8 mouse cellular contexts compared by ENCODE assay signal in genomic region chr16:38482780-38483562, GRCm38 (mm10). TPM values are rescaled to one million over a fixed set of nuclear protein-coding genes. Genes with fewer than 3 reads are reported as not detected.
DNase-seq lines count a peak whose midpoint lies in the region; ATAC-seq and TF ChIP-seq lines count a peak whose summit lies in the region.

No protein-coding gene starts in this region.

- TF ChIP-seq EP300 in CH12.LX (IDR thresholded peaks at IDR 0.05; ENCODE audit: low read length): no peak

- H3K4me2 ChIP-seq in CH12.LX (ENCODE audit: insufficient read depth, low read depth, poor library complexity, severe bottlenecking): no peak overlapping the region
- H3K4me2 ChIP-seq in heart, embryonic 12.5 days: peak overlapping the region; percentile 84
- peak overlapping the region; percentile 58 for H3K4me2 ChIP-seq in kidney, postnatal 0 days (ENCODE audit: low read length)

- no peaks in the 10 kb centered on the region for H3K9me3 ChIP-seq in CH12.LX (replicated peaks; ENCODE audit: low read length)
- no peaks in the 10 kb centered on the region for H3K9me3 ChIP-seq in heart, embryonic 12.5 days (replicated peaks)
- H3K9me3 ChIP-seq in kidney, postnatal 0 days (replicated peaks; ENCODE audit: low read length): no peaks in the 10 kb centered on the region

- peak; percentile 69 for TF ChIP-seq RAD21 in CH12.LX (IDR thresholded peaks at IDR 0.05; ENCODE audit: low read depth, low read length)

- DNase-seq in 3T3-L1 (ENCODE audit: low read depth, low spot score) (peak; percentile 60), CH12.LX (ENCODE audit: extremely low read depth) (peak; percentile 59)
- DNase-seq in embryo, embryonic 10 days (ENCODE audit: low spot score): peak; percentile 65
- DNase-seq in kidney, postnatal 0 days (ENCODE audit: low spot score): peak; percentile 69
- peak; percentile 21 for DNase-seq in lung, postnatal 25 days (ENCODE audit: low spot score)

- peak in 1 of 2 experiments; percentile 65; a peak in 2 of 4 replicates for TF ChIP-seq CTCF in CH12.LX (conservative IDR thresholded peaks at IDR 0.05 in 1 of 2, IDR thresholded peaks at IDR 0.05 in 1 of 2; ENCODE audit: low read depth in 2 of 2, low read length in 2 of 2)
- TF ChIP-seq CTCF in kidney, postnatal 0 days (IDR thresholded peaks at IDR 0.05; ENCODE audit: low read depth): peak; percentile 74
- TF ChIP-seq CTCF in small intestine, adult 2 months (IDR thresholded peaks at IDR 0.05; ENCODE audit: extremely low read depth, insufficient read length, insufficient replicate concordance, low read depth, low read length): peak; percentile 37; the same call in 1 of the 2 replicates

- H3K4me1 ChIP-seq in CH12.LX (ENCODE audit: control insufficient read depth in 1 of 2, insufficient read depth in 2 of 2): peaks cover 0 to 28% of the 10 kb centered on the region in 2 experiments; a peak in 3 of 4 replicates
- peaks cover 10% of the 10 kb centered on the region for H3K4me1 ChIP-seq in heart, embryonic 12.5 days (replicated peaks)
- H3K4me1 ChIP-seq in kidney, postnatal 0 days (replicated peaks; ENCODE audit: insufficient read depth, low read length): 0 out of 2 replicates have a peak, but pooled peaks cover 2% of the 10 kb centered on the region
- peaks cover 5% of the 10 kb centered on the region; the same call in 1 of the 2 replicates for H3K4me1 ChIP-seq in small intestine, adult 2 months (ENCODE audit: control insufficient read depth, insufficient read depth, insufficient read length, low read length)

- ATAC-seq in heart, embryonic 12.5 days (ENCODE audit: insufficient number of reproducible peaks, low FRiP score): no peak
- 0 out of 2 replicates have a peak, but pooled peaks have one; percentile 25 for ATAC-seq in kidney, postnatal 0 days (replicated peaks; ENCODE audit: low FRiP score, low read depth)
- ATAC-seq in megakaryocyte progenitor cell, adult 5-6 weeks (replicated peaks; ENCODE audit: poor library complexity): no peak

- H3K9ac ChIP-seq in CH12.LX (ENCODE audit: insufficient read depth, low read depth): no peak overlapping the region
- peak overlapping the region; percentile 37; the same call in 1 of the 2 replicates for H3K9ac ChIP-seq in heart, embryonic 12.5 days
- H3K9ac ChIP-seq in kidney, postnatal 0 days (ENCODE audit: low read depth, low read length): no peak overlapping the region

- no peaks in the 10 kb centered on the region for H3K27me3 ChIP-seq in CH12.LX (replicated peaks)
- H3K27me3 ChIP-seq in heart, embryonic 12.5 days (replicated peaks): peaks cover 9% of the 10 kb centered on the region; the same call in 1 of the 2 replicates
- no peaks in the 10 kb centered on the region; the same call in 1 of the 2 replicates for H3K27me3 ChIP-seq in kidney, postnatal 0 days (ENCODE audit: insufficient read depth, low read length)
- no peaks in the 10 kb centered on the region for H3K27me3 ChIP-seq in small intestine, adult 2 months (ENCODE audit: control insufficient read depth, insufficient read depth, low read length)

- no peak for TF ChIP-seq POLR2A in CH12.LX (IDR thresholded peaks at IDR 0.05; ENCODE audit: low read depth, low read length)
- TF ChIP-seq POLR2A in small intestine, adult 2 months (IDR thresholded peaks at IDR 0.05; ENCODE audit: low read depth, low read length): no peak

- dilution Hi-C loops in CH12.LX (cut with MboI; ENCODE audit: extremely low pct_ligation_motif_present, extremely low pct_unique_long_range_greater_than_20kb, low sequenced_read_pairs): no loop called here

- H3K36me3 ChIP-seq in CH12.LX (replicated peaks in 1 of 2; ENCODE audit: control insufficient read depth in 1 of 2, insufficient read depth in 1 of 2, low read length in 1 of 2): peaks cover 81 to 95% of the 10 kb centered on the region in 2 experiments
- H3K36me3 ChIP-seq in heart, embryonic 12.5 days: no peaks in the 10 kb centered on the region
- no peaks in the 10 kb centered on the region for H3K36me3 ChIP-seq in kidney, postnatal 0 days (ENCODE audit: insufficient read depth, low read length)
- no peaks in the 10 kb centered on the region for H3K36me3 ChIP-seq in small intestine, adult 2 months (ENCODE audit: control insufficient read depth, insufficient read depth, low read length)

- in situ Hi-C loops in CH12.LX (cut with MboI; ENCODE audit: low pct_ligation_motif_present, low pct_unique_long_range_greater_than_20kb, low sequenced_read_pairs): no loop called here

- no peak overlapping the region for H3K4me3 ChIP-seq in CH12.LX (replicated peaks in 1 of 3; ENCODE audit: low read depth in 2 of 3, low read length in 2 of 3, poor library complexity in 1 of 3)
- H3K4me3 ChIP-seq in heart, embryonic 12.5 days: peak overlapping the region; percentile 48
- peak overlapping the region; percentile 28 for H3K4me3 ChIP-seq in kidney, postnatal 0 days (replicated peaks; ENCODE audit: low read depth, low read length)
- peak overlapping the region; percentile 61 for H3K4me3 ChIP-seq in small intestine, adult 2 months (ENCODE audit: low read depth, low read length)

- WGBS in heart, embryonic 12.5 days: 15% methylated on average over 32 of the region's 32 CpGs
- WGBS in kidney, postnatal 0 days: 18% methylated on average over 32 of the region's 32 CpGs
- 10% methylated on average over 32 of the region's 32 CpGs for WGBS in small intestine, adult 2 months

- peaks cover 38% of the 10 kb centered on the region for H3K79me2 ChIP-seq in CH12.LX (replicated peaks; ENCODE audit: control insufficient read depth, extremely low read depth, insufficient read depth, poor library complexity, severe bottlenecking)

- H3K27ac ChIP-seq in CH12.LX (ENCODE audit: insufficient read depth, low read depth): no peak overlapping the region
- H3K27ac ChIP-seq in heart, embryonic 12.5 days (ENCODE audit: poor library complexity, severe bottlenecking): no peak overlapping the region
- H3K27ac ChIP-seq in kidney, postnatal 0 days: no peak overlapping the region
- no peak overlapping the region for H3K27ac ChIP-seq in small intestine, adult 2 months (ENCODE audit: insufficient read depth, low read depth, low read length)

TF ChIP-seq in CH12.LX, 34 proteins besides CTCF, POLR2A, EP300 and RAD21 (continues in another document):
- TF ChIP-seq GABPA (IDR thresholded peaks at IDR 0.05; ENCODE audit: insufficient replicate concordance, low read depth, low read length) (no peak), USF2 (conservative IDR thresholded peaks at IDR 0.05; ENCODE audit: low read depth, low read length) (no peak), TBP (conservative IDR thresholded peaks at IDR 0.05; ENCODE audit: low read depth, low read length) (no peak), RCOR1 (conservative IDR thresholded peaks at IDR 0.05; ENCODE audit: low read depth, low read length) (0 out of 2 replicates have a peak, but pooled peaks have one; percentile 32), IRF4 (IDR thresholded peaks at IDR 0.05; ENCODE audit: low read depth, low read length) (no peak), JUND (conservative IDR thresholded peaks at IDR 0.05; ENCODE audit: low read depth, low read length) (no peak), PAX5 (IDR thresholded peaks at IDR 0.05; ENCODE audit: low read length) (no peak), MYC (IDR thresholded peaks at IDR 0.05; ENCODE audit: low read depth, low read length) (peak; percentile 91), BHLHE40 (IDR thresholded peaks at IDR 0.05; ENCODE audit: low read depth, low read length) (no peak), ZC3H11A (IDR thresholded peaks at IDR 0.05; ENCODE audit: low read depth, low read length) (peak; percentile 6; the same call in 1 of the 2 replicates), MXI1 (IDR thresholded peaks at IDR 0.05; ENCODE audit: low read depth, low read length) (no peak), NRF1 (IDR thresholded peaks at IDR 0.05; ENCODE audit: low read depth, low read length) (no peak)

RNA-seq across cellular contexts. Expression of gene Cd80, which starts 27.6 kb away (rescaled TPM):
- total RNA-seq in CH12.LX (2012; rRNA removed): 43.6 and 46.2 TPM in 2 replicates
- 54.3 and 57.8 TPM in 2 replicates for total RNA-seq in CH12.LX (2014; rRNA removed)
- 37.0 and 39.5 TPM in 2 replicates for polyA plus RNA-seq in CH12.LX (2012; ENCODE audit: insufficient read length, low read depth)
- polyA plus RNA-seq in heart, embryonic 12.5 days (2016; fragmentation: Nextera tagmentation; extraction: Ambion mirVana): 0.60 and 0.73 TPM in 2 replicates
- polyA plus RNA-seq in kidney, postnatal 0 days (2015; fragmentation: Nextera tagmentation; extraction: Ambion mirVana): 0.20 TPM in 2 replicates
- polyA plus RNA-seq in small intestine, adult 2 months (2012; rRNA removed): 0.23 and 0.33 TPM in 2 replicates
- 0.77 and 1.6 TPM in 2 replicates for total RNA-seq in megakaryocyte progenitor cell, adult 5-6 weeks (2015)
- total RNA-seq in megakaryocyte progenitor cell, adult 5-6 weeks (2017): 0.25 and 0.47 TPM in 2 replicates

RNA-seq across cellular contexts. Expression of gene Adprh, which starts 30.5 kb away (rescaled TPM):
- total RNA-seq in CH12.LX (2012; rRNA removed) (47.3 and 67.7 TPM in 2 replicates), CH12.LX (2014; rRNA removed) (44.9 and 45.3 TPM in 2 replicates)
- polyA plus RNA-seq in CH12.LX (2012; ENCODE audit: insufficient read length, low read depth): 82.9 and 93.2 TPM in 2 replicates
- polyA plus RNA-seq in heart, embryonic 12.5 days (2016; fragmentation: Nextera tagmentation; extraction: Ambion mirVana): 115 TPM in 2 replicates
- polyA plus RNA-seq in kidney, postnatal 0 days (2015; fragmentation: Nextera tagmentation; extraction: Ambion mirVana): 74.6 and 77.5 TPM in 2 replicates
- polyA plus RNA-seq in small intestine, adult 2 months (2012; rRNA removed): 11.8 and 20.2 TPM in 2 replicates
- total RNA-seq in megakaryocyte progenitor cell, adult 5-6 weeks (2015): 22.9 and 23.5 TPM in 2 replicates
- 14.9 and 16.0 TPM in 2 replicates for total RNA-seq in megakaryocyte progenitor cell, adult 5-6 weeks (2017)

RNA-seq across cellular contexts. Expression of gene Timmdc1, which starts 39.5 kb away (rescaled TPM):
- total RNA-seq in CH12.LX (2012; rRNA removed): 49.7 and 50.1 TPM in 2 replicates
- total RNA-seq in CH12.LX (2014; rRNA removed): 32.5 and 36.5 TPM in 2 replicates
- polyA plus RNA-seq in CH12.LX (2012; ENCODE audit: insufficient read length, low read depth): 45.1 and 45.3 TPM in 2 replicates
- polyA plus RNA-seq in heart, embryonic 12.5 days (2016; fragmentation: Nextera tagmentation; extraction: Ambion mirVana): 33.5 and 35.6 TPM in 2 replicates
- 27.9 and 28.7 TPM in 2 replicates for polyA plus RNA-seq in kidney, postnatal 0 days (2015; fragmentation: Nextera tagmentation; extraction: Ambion mirVana)
- polyA plus RNA-seq in small intestine, adult 2 months (2012; rRNA removed): 14.0 and 24.4 TPM in 2 replicates
- total RNA-seq in megakaryocyte progenitor cell, adult 5-6 weeks (2015): 7.0 and 9.2 TPM in 2 replicates
- total RNA-seq in megakaryocyte progenitor cell, adult 5-6 weeks (2017): 37.1 and 39.0 TPM in 2 replicates

RNA-seq across cellular contexts. Expression of gene Pla1a, which starts 50.0 kb away (rescaled TPM):
- total RNA-seq in CH12.LX (2012; rRNA removed) (20.6 and 27.9 TPM in 2 replicates), CH12.LX (2014; rRNA removed) (12.3 and 14.3 TPM in 2 replicates)
- 9.3 and 11.0 TPM in 2 replicates for polyA plus RNA-seq in CH12.LX (2012; ENCODE audit: insufficient read length, low read depth)
- polyA plus RNA-seq in heart, embryonic 12.5 days (2016; fragmentation: Nextera tagmentation; extraction: Ambion mirVana): 0.17 and 0.28 TPM in 2 replicates
- polyA plus RNA-seq in kidney, postnatal 0 days (2015; fragmentation: Nextera tagmentation; extraction: Ambion mirVana): 36.5 and 36.8 TPM in 2 replicates
- polyA plus RNA-seq in small intestine, adult 2 months (2012; rRNA removed): 0.67 and 0.86 TPM in 2 replicates
- not detected in 2 replicates for total RNA-seq in megakaryocyte progenitor cell, adult 5-6 weeks (2015)
- total RNA-seq in megakaryocyte progenitor cell, adult 5-6 weeks (2017): not detected in 2 replicates

Comparison
In these comparisons a context has a peak if more than half of its experiments do, and no peak if none do; other contexts are left out.
1. H3K4me3 ChIP-seq: peak in heart, embryonic 12.5 days (single experiment), kidney, postnatal 0 days (single experiment) and small intestine, adult 2 months (single experiment); none in CH12.LX (0 of 3).
2. RNA of gene Cd80, which starts 27.6 kb away (polyA plus RNA-seq): 37.0 to 39.5 TPM in CH12.LX; 0.60 to 0.73 TPM in heart, embryonic 12.5 days, 0.23 to 0.33 TPM in small intestine, adult 2 months and 0.20 TPM in kidney, postnatal 0 days; every median in the first group is over 10 times any median in the second.
3. Peak in every context shown above with its lines, with median percentiles within 50 percentile points of each other: DNase-seq.